Mouse (Mus musculus) kidney, adult 9 months (tissue): ENCODE data around the gene Cep89.
A peak's percentile ranks its signal among the peaks of the same experiment; 100 is the strongest.

Experiments
- DNase-seq: peaks from one replicate; pipeline ENCODE4 v3.0.0; 2022

Gene Cep89

GRCm38 (mm10) chr7:35386525-35386952 lies 10.3 kb upstream of the Cep89 start:
- peak; percentile 61 for DNase-seq

- DNase-seq, result no peak
These were observed 8.1 kb upstream of the Cep89 start for GRCm38 (mm10) chr7:35388694-35389093.

DNA sequence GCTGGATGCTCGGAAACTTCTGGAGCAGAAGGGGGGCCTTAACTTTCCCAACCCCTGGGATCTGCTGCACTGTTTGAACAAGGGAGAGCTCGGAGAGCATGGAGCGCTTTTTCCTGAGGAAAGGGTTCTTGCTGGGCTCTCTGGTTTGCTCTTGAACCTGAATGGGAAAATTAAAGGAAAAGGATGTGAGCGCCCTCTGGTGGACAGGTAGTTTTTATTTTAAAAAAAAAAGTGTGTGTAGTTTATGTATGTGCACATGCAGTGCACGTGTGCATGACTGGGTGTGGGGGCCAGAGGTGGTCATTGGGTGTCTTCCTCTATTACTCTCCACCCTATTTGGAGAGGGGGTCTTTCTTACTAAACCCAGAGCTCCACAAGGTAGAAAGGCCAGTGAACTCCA lies 3.9 kb upstream of the Cep89 start:
- peak; percentile 76 for DNase-seq

DNA sequence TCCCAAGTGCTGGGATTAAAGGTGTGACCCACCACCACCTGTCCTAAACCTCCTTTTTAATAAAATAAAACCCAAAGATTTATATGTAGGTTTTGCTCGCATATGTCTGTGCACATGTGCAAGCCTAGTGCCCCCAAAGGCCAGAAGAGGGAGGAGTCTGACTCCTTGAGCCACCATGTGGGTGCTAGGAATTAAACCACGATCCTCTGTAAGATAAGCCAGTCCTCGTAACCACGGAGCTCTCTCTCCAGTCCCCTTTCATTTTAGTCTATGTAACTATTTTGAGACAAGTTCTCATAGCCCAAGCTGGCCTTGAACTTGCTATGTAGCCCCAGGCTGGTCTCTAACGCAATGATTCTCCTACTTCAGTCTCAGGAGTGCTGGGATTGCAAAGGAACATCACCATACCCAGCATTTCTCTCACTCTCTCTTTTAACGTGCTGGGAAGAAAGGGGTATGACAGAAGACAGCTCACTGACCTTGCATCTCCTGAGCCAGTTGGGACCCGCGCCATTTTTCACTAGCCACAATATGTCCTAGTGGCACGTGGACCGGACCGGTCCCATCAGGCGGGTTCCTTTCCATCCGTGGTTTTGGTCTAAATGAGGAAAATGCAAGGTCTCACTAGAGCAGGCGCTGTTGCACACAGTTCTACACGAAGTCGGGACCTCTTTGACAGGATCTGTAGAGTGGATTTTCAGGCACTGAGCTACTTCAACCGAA lies 940 bp upstream of the Cep89 start:
- no peak for DNase-seq

GRCm38 (mm10) chr7:35401169-35401568 lies 4.3 kb downstream of the Cep89 start:
- DNase-seq, result no peak

- no peak for DNase-seq
These were observed 18.4 kb downstream of the Cep89 start for GRCm38 (mm10) chr7:35415226-35415625.

GRCm38 (mm10) chr7:35415801-35416653 lies 19.2 kb downstream of the Cep89 start:
- DNase-seq, result peak; percentile 87

DNA sequence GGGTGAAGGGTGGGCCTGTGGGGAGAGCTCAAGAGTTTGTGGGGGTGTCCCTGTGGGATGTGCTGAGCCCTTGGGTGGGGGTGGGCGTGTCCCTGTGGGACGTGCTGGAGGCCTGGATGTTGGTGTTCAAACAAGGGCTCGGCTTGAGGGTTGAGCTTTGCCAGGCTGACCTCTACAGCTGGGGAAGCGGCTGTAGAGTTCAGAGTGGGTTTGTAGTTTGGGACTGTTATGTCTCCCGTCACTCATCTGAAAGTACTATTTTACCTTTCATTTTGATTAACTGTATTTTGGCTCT lies 19.8 kb downstream of the Cep89 start:
- DNase-seq, result no peak

- DNase-seq, result no peak
These were observed 26.2 kb downstream of the Cep89 start for GRCm38 (mm10) chr7:35423071-35423470.

- no peak for DNase-seq
These were observed 31.3 kb downstream of the Cep89 start for GRCm38 (mm10) chr7:35428146-35428545.

GRCm38 (mm10) chr7:35435266-35435665 lies 38.4 kb downstream of the Cep89 start:
- DNase-seq, result no peak

DNA sequence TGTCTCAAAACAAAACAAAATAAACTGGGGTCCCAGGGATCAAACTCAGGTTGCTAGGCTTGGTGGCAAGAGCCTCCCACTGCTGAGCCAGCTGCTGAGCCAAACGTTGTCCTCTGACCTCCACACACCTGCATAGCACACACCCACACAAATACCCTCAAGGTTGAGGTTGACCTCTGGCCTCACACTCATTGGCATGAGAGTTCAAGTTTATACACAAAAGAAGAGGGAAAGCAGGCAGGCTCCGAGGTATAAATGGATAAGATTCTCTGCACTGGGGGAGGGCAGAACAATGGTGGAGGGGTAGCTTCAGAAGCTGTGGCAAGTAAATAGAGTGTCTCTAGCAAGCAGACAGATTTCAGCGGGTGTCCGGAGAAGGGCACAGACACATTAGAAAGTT lies 50.7 kb downstream of the Cep89 start:
- DNase-seq, result peak; percentile 70

GRCm38 (mm10) chr7:35447996-35448846 lies 51.4 kb downstream of the Cep89 start, which contains the start of gene Slc7a9:
TSS of gene Slc7a9 (plus strand) at chr7:35448796.
- DNase-seq, result peak; percentile 93

DNA sequence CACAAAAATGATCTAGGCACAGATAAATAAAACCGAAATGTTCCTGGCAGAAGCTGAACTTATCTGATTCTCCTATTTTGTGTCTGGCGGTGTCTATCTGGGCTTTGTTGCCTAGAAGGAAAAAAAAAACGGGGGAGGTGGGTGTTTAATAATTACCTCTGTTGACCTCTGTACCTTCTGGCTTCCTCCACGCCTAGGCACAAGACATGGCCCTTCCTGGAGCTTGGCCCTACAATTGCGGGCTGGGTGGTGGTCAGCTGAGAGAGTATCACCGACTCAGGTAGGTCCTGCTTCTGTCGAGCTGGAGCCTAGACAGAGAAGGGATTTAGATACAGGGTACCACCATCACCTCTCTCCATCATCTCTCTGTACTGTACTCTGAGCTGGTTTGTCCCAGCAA lies 52.0 kb downstream of the Cep89 start:
- peak; percentile 85 for DNase-seq

- peak; percentile 52 for DNase-seq
These were observed 59.4 kb downstream of the Cep89 start for GRCm38 (mm10) chr7:35456091-35456814.

DNA sequence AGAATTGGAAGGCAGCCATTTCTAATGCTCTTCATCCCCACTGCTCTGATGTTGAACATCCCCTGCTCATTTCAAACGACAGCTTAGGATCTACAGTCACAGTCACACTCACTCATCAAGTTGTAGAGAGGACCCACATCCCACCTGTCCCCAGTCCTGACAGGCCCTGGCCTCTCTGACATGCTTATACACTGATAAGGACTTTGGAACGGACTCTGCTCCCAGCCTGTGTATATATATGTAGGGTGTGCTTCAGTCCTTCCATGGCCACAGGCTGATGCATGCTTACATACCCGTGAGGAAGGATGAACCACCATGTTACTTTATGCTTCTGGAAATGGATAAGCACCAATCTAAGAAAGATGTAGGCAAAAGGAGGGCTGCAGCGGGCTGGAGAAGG lies 64.1 kb downstream of the Cep89 start:
- no peak for DNase-seq

DNA sequence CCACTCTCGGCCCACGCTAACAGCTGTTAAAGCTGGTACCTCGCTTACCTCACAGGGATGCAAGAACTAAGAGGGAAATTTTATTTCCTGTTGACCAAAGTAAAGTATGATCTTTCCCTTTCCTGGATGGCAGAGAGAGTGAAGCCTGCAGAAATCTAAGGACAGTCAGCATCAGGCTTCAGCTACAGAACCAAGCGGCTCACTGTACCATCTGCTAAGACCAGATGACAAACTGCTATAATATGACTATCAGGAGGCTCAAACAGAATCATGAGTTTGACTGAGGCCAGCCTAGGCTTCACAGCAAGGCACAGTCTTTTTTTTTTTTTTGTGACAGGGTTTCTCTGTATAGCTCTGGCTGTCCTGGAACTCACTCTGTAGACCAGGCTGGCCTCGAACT lies 68.2 kb downstream of the Cep89 start:
- DNase-seq, result no peak

DNA sequence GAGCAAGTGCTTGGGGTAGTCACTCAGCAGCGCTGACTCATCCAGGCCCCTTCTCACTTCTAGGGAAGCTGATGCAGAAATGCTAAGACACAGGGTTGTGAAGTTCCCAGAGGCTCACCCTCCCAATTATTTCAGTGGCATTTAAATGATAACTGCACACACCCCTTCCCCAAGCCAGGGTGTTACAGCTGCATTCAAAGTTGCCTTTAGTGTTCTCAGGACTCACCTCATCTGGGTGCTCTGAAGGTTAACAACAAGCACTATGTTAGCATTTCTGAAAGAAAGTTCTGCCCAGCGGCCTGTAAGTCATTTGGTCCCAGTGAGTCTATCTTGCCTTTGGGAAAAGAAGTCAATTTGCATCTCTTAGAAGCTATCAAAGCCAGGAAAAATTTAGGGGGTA lies 71.0 kb downstream of the Cep89 start:
- no peak for DNase-seq

GRCm38 (mm10) chr7:35470794-35471193 lies 74.0 kb downstream of the Cep89 start:
- peak; percentile 25 for DNase-seq

DNA sequence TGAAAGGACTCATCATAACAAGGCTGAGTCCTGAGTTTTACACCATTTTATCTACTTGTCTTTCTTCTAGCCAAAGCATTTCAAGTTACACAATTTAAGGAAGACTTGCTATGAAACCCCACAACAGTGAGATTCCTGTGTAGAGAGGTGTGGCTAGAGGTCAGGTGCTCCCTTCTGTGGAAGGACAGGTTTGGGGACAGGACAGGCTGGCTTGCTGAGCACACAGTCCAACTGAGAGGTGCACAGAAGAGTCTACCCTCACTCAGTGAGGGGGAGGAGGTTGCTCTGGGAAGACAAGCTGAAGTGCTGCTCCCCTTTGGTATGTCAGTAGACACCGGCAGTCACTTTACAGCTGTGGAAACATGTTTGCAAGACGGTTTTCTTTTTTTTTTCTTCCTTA lies 79.6 kb downstream of the Cep89 start:
- DNase-seq, result no peak

DNA sequence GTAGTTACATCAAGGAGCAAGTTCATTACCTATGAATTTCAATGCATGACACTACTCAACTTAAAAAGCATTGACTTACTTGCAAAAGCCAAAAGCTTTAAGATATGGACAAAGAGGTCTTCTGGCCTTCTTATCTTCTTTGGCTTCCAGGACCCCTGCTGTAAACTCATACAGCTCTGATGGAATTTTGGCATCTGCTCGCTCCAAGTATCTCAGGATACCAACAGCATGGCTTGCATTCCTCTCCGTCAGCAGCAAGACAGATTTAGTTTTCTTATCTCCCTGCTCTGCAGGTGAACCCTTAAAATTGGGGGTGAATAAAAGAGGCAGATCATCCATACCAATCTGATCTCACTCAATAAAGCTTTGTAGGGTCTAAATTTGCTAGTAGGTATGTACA lies 88.3 kb downstream of the Cep89 start:
- DNase-seq, result no peak

- no peak for DNase-seq
These were observed 89.7 kb downstream of the Cep89 start for GRCm38 (mm10) chr7:35486553-35486952.
